Mouse (Mus musculus) MEL (cell line): ENCODE results near the gene Gm10837. TPM values are rescaled to one million over a fixed set of nuclear protein-coding genes. Genes with fewer than 3 reads are reported as not detected.

Experiments used
- DNase-seq: peaks from one replicate; pipeline ENCODE4 v3.0.0; 2011; ENCODE audit warnings: low read depth, low spot score
- H3K27ac ChIP-seq: 2 replicates; pipeline ENCODE4 v1.5.1; 2012; ENCODE audit warnings: low read depth, mild to moderate bottlenecking, control low read depth, low read length, moderate library complexity; ENCODE audit not compliant: control insufficient read depth
- H3K27me3 ChIP-seq, 2 experiments: fragments of 150-350 bp in 1 of 2; sonication (generic) in 1 of 2; 2 replicates each; pipeline ENCODE4 v1.6.1; 2012; ENCODE audit warnings: low read length in 2 of 2, mild to moderate bottlenecking in 2 of 2, improper control_type of control experiment in 1 of 2, moderate library complexity in 1 of 2; ENCODE audit not compliant: insufficient read depth in 2 of 2, control insufficient read depth in 1 of 2
- H3K36me3 ChIP-seq, 2 experiments: 2 replicates each; pipeline ENCODE4 v1.6.1; 2012 to 2014; ENCODE audit warnings: low read length in 2 of 2, improper control_type of control experiment in 1 of 2, inconsistent platforms in 1 of 2, mild to moderate bottlenecking in 1 of 2; ENCODE audit not compliant: insufficient read depth in 2 of 2, control insufficient read depth in 1 of 2
- H3K4me1 ChIP-seq, 2 experiments: fragments of 150-350 bp in 1 of 2; sonication (generic) in 1 of 2; 2 replicates each; pipeline ENCODE4 v1.6.1; 2012; ENCODE audit warnings: low read length in 2 of 2, improper control_type of control experiment in 1 of 2, mild to moderate bottlenecking in 1 of 2; ENCODE audit not compliant: insufficient read depth in 2 of 2, control insufficient read depth in 1 of 2
- H3K4me3 ChIP-seq, 2 experiments: fragments of 150-350 bp in 1 of 2; sonication (generic) in 1 of 2; 2 replicates each; pipeline ENCODE4 v1.5.1; 2012; ENCODE audit warnings: low read depth in 2 of 2, low read length in 2 of 2, mild to moderate bottlenecking in 2 of 2, moderate library complexity in 2 of 2, control low read depth in 1 of 2, improper control_type of control experiment in 1 of 2; ENCODE audit not compliant: control insufficient read depth in 1 of 2, insufficient read depth in 1 of 2
- H3K79me2 ChIP-seq: 2 replicates; pipeline ENCODE4 v1.6.1; 2012; ENCODE audit warnings: mild to moderate bottlenecking, low read length, moderate library complexity; ENCODE audit not compliant: control insufficient read depth, poor library complexity, insufficient read depth
- H3K9ac ChIP-seq: 2 replicates; pipeline ENCODE4 v1.6.1; 2012; ENCODE audit warnings: low read depth, mild to moderate bottlenecking, control low read depth, low read length, moderate library complexity; ENCODE audit not compliant: control insufficient read depth, poor library complexity, severe bottlenecking
- H3K9me3 ChIP-seq: fragments of 150-350 bp; sonication (generic); replicated peaks from 2 replicates; pipeline ENCODE4 v1.6.1; 2012; ENCODE audit warnings: mild to moderate bottlenecking, low read length, improper control_type of control experiment, moderate library complexity; ENCODE audit not compliant: insufficient read depth
- CHD1 ChIP-seq: IDR thresholded peaks from 2 replicates; pipeline ENCODE4 v1.6.1; 2012; ENCODE audit warnings: low read depth, mild to moderate bottlenecking, inconsistent platforms, low read length, improper control_type of control experiment
- CTCF ChIP-seq, 3 experiments: IDR thresholded peaks in 2 of 3; conservative IDR thresholded peaks in 1 of 3; 2 replicates each; pipeline ENCODE4 v1.5.1; 2011 to 2012; ENCODE audit warnings: low read length in 3 of 3, low read depth in 2 of 3, mild to moderate bottlenecking in 2 of 3, improper control_type of control experiment in 1 of 3, inconsistent platforms in 1 of 3, mixed read lengths in 1 of 3, moderate library complexity in 1 of 3; ENCODE audit not compliant: control insufficient read depth in 1 of 3, insufficient read depth in 1 of 3, poor library complexity in 1 of 3, severe bottlenecking in 1 of 3
- E2F4 ChIP-seq: IDR thresholded peaks from 2 replicates; pipeline ENCODE4 v1.6.1; 2011; ENCODE audit warnings: low read depth, low read length, improper control_type of control experiment, borderline replicate concordance
- ELF1 ChIP-seq: IDR thresholded peaks from 2 replicates; pipeline ENCODE4 v1.6.1; 2014; ENCODE audit warnings: low read depth, mild to moderate bottlenecking, inconsistent platforms, low read length, improper control_type of control experiment, moderate library complexity
- EP300 ChIP-seq, 2 experiments: IDR thresholded peaks; 2 replicates each; pipeline ENCODE4 v1.6.1; 2011; ENCODE audit warnings: improper control_type of control experiment in 2 of 2, low read length in 2 of 2, low read depth in 1 of 2, mild to moderate bottlenecking in 1 of 2
- ETS1 ChIP-seq: IDR thresholded peaks from 2 replicates; pipeline ENCODE4 v1.6.1; 2012; ENCODE audit warnings: low read depth, mild to moderate bottlenecking, inconsistent platforms, low read length, improper control_type of control experiment, moderate library complexity
- GABPA ChIP-seq: IDR thresholded peaks from 2 replicates; pipeline ENCODE4 v1.6.1; 2012; ENCODE audit warnings: low read depth, mild to moderate bottlenecking, inconsistent platforms, low read length, improper control_type of control experiment, moderate library complexity
- GATA1 ChIP-seq: IDR thresholded peaks from 2 replicates; pipeline ENCODE4 v1.6.1; 2011; ENCODE audit warnings: low read depth, low read length, improper control_type of control experiment
- MAFK ChIP-seq: IDR thresholded peaks from 2 replicates; pipeline ENCODE4 v1.6.1; 2011; ENCODE audit warnings: low read depth, mild to moderate bottlenecking, low read length, improper control_type of control experiment, borderline replicate concordance
- MAZ ChIP-seq: IDR thresholded peaks from 2 replicates; pipeline ENCODE4 v1.6.1; 2012; ENCODE audit warnings: low read depth, mild to moderate bottlenecking, inconsistent platforms, low read length, improper control_type of control experiment
- MYB ChIP-seq: IDR thresholded peaks from 2 replicates; pipeline ENCODE4 v1.6.1; 2011; ENCODE audit warnings: mild to moderate bottlenecking, low read depth, low read length, improper control_type of control experiment
- NELFE ChIP-seq: IDR thresholded peaks from 2 replicates; pipeline ENCODE4 v1.6.1; 2011; ENCODE audit warnings: low read depth, low read length, improper control_type of control experiment
- POLR2A ChIP-seq, 2 experiments: IDR thresholded peaks; 2 replicates each; pipeline ENCODE4 v1.6.1; 2011 to 2012; ENCODE audit warnings: low read length in 2 of 2, mild to moderate bottlenecking in 2 of 2, control low read depth in 1 of 2, improper control_type of control experiment in 1 of 2, low read depth in 1 of 2, moderate library complexity in 1 of 2; ENCODE audit not compliant: control insufficient read depth in 1 of 2, insufficient read depth in 1 of 2, poor library complexity in 1 of 2
- POLR2AphosphoS5 ChIP-seq: IDR thresholded peaks from 2 replicates; pipeline ENCODE4 v1.6.1; 2012; ENCODE audit warnings: low read depth, borderline replicate concordance, mild to moderate bottlenecking, inconsistent platforms, low read length, moderate library complexity, mixed read lengths
- RAD21 ChIP-seq: IDR thresholded peaks from 2 replicates; pipeline ENCODE4 v1.6.1; 2011; ENCODE audit warnings: mild to moderate bottlenecking, low read depth, low read length, improper control_type of control experiment
- TAL1 ChIP-seq: IDR thresholded peaks from 2 replicates; pipeline ENCODE4 v1.6.1; 2012; ENCODE audit warnings: mild to moderate bottlenecking, inconsistent platforms, low read length, moderate library complexity, mixed read lengths
- USF2 ChIP-seq, 2 experiments: IDR thresholded peaks; 2 replicates each; pipeline ENCODE4 v1.6.1; 2011 to 2012; ENCODE audit warnings: improper control_type of control experiment in 2 of 2, low read length in 2 of 2, borderline replicate concordance in 1 of 2, inconsistent platforms in 1 of 2, low read depth in 1 of 2, mild to moderate bottlenecking in 1 of 2; ENCODE audit not compliant: insufficient read depth in 1 of 2
- ZC3H11A ChIP-seq: IDR thresholded peaks from 2 replicates; pipeline ENCODE4 v1.6.1; 2012; ENCODE audit warnings: low read depth, mild to moderate bottlenecking, inconsistent platforms, low read length, improper control_type of control experiment
- ZKSCAN1 ChIP-seq: IDR thresholded peaks from 2 replicates; pipeline ENCODE4 v1.6.1; 2012; ENCODE audit warnings: low read depth, mild to moderate bottlenecking, inconsistent platforms, low read length, improper control_type of control experiment, moderate library complexity
- ZMIZ1 ChIP-seq: IDR thresholded peaks from 2 replicates; pipeline ENCODE4 v1.6.1; 2012; ENCODE audit warnings: low read depth, mild to moderate bottlenecking, inconsistent platforms, low read length, improper control_type of control experiment, moderate library complexity
- polyA plus RNA-seq, 2 experiments: library from polyadenylated mRNA; stranded (reverse) in 1 of 2; unstranded in 1 of 2; fragments of >175 nt in 1 of 2; fragments of >200 nt in 1 of 2; gene quantifications; 2 replicates each; pipeline versions ENCODE4 v1.2.1 to v1.2.4; 2012; ENCODE audit warnings: low replicate concordance in 2 of 2, low read depth in 1 of 2; ENCODE audit not compliant: insufficient read length in 2 of 2, insufficient read depth in 1 of 2, missing spikeins in 1 of 2
- total RNA-seq: library from RNA; depleted of rRNA; stranded (reverse); fragments of 300-350 nt; gene quantifications from 2 replicates; pipeline ENCODE4 v1.2.3, GENCODE M21; 2012

The Gm10837 gene
- total and polyA plus RNA-seq, 3 experiments: not detected

- TF ChIP-seq RAD21 (no peak), POLR2A (IDR thresholded peaks at IDR 0.05; ENCODE audit: control insufficient read depth in 1 of 2, insufficient read depth in 1 of 2, low read depth in 1 of 2, low read length in 2 of 2, poor library complexity in 1 of 2) (no peak), ZC3H11A (no peak), MYB (no peak), EP300 (IDR thresholded peaks at IDR 0.05; ENCODE audit: low read depth in 1 of 2, low read length in 2 of 2) (no peak), E2F4 (no peak), GATA1 (no peak), GABPA (no peak), NELFE (no peak), ELF1 (no peak), USF2 (IDR thresholded peaks at IDR 0.05; ENCODE audit: borderline replicate concordance in 1 of 2, insufficient read depth in 1 of 2, low read depth in 1 of 2, low read length in 2 of 2) (no peak), CHD1 (no peak), TAL1 (no peak), MAFK (no peak), ZKSCAN1 (no peak), POLR2AphosphoS5 (no peak), MAZ (no peak), ZMIZ1 (no peak), ETS1 (no peak), CTCF (IDR thresholded peaks at IDR 0.05 in 2 of 3, conservative IDR thresholded peaks at IDR 0.05 in 1 of 3; ENCODE audit: control insufficient read depth in 1 of 3, insufficient read depth in 1 of 3, low read depth in 2 of 3, low read length in 3 of 3, poor library complexity in 1 of 3, severe bottlenecking in 1 of 3) (no peak)
- H3K9ac ChIP-seq: no peak overlapping the region
- H3K4me3 ChIP-seq: no peak overlapping the region
- peaks cover 0 to 6% of the 10 kb centered on the region in 2 experiments; a peak in 2 of 4 replicates for H3K36me3 ChIP-seq
- no peak for DNase-seq
- no peaks in the 10 kb centered on the region for H3K9me3 ChIP-seq
- H3K27me3 ChIP-seq: no peaks in the 10 kb centered on the region
- peaks cover 12% of the 10 kb centered on the region for H3K79me2 ChIP-seq
- H3K4me1 ChIP-seq: peaks cover 0 to 5% of the 10 kb centered on the region in 2 experiments; a peak in 1 of 4 replicates
- H3K27ac ChIP-seq: no peak overlapping the region
Observed at GRCm38 (mm10) chr14:122468971-122469755, 21.2 kb upstream of the Gm10837 start.
